Mouse (Mus musculus) embryo, embryonic 11 days (tissue): Measurements from ENCODE around the gene Gm3633.
"Not testable (repeated sequence)": the region's sequence is repeated elsewhere in the genome, so short reads cannot be mapped to it uniquely, and the experiment has no call there.

Experiments
- DNase-seq: peaks from one replicate; pipeline ENCODE4 v3.0.0-alpha.2; 2015

Gm3633 gene

DNA sequence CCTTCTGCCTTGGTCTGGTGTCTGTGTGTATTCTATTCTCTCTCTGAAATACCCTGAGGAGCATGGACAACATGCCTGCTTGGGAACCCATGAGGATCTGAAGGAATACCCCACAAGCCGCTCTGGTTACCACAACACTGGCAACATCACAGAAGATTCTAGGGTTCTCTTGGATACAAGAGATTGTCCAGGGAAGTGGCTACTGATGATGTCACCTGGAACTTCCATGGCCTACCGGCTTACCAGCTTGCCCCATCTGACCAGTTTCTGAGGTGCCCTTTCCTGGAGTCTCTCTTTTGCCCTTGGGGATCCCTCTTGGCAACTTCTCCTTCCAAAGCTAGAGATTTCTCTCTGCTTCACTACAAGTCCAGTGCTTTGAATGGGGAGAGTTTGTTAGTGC lies at the start of gene Gm3633:
Gene Gm3633, minus strand, starts transcription at position 101 of the 400 bp plus-strand sequence.
- DNase-seq = not testable (repeated sequence)

GRCm38 (mm10) chr14:42655638-42656037 lies 13.9 kb upstream of the Gm3633 start, which contains the start of gene Gm10378:
Gene Gm10378, plus strand, starts transcription at chr14:42655938.
- DNase-seq = not testable (repeated sequence)

DNA sequence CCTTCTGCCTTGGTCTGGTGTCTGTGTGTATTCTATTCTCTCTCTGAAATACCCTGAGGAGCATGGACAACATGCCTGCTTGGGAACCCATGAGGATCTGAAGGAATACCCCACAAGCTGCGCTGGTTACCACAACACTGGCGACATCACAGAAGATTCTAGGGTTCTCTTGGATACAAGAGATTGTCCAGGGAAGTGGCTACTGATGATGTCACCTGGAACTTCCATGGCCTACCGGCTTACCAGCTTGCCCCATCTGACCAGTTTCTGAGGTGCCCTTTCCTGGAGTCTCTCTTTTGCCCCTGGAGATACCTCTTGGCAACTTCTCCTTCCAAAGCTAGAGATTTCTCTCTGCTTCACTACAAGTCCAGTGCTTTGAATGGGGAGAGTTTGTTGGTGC lies 41.9 kb downstream of the Gm3633 start, which contains the start of gene Gm17124:
Gene Gm17124, minus strand, starts transcription at position 101 of the 400 bp plus-strand sequence.
- not testable (repeated sequence) for DNase-seq
